Mouse (Mus musculus): ENCODE data around the gene Ccz1.

- TF ChIP-seq TCF3 (IDR thresholded peaks at IDR 0.05; ENCODE audit: insufficient read length, low read depth) (no peak), MAX (IDR thresholded peaks at IDR 0.05; ENCODE audit: low read depth) (no peak)
These were observed 32.6 kb upstream of the Ccz1 start for GRCm38 (mm10) chr5:144047324-144047723.
